Mouse (Mus musculus) embryonic stem cell, embryonic (primary cell): ENCODE measurements around the gene Cep41.

Experiments
- CTCF ChIA-PET, 4 experiments: fragments of 300-600 bp in 2 of 4; fragments of 350-600 bp in 2 of 4; sonication (Branson Sonifier 250); formaldehyde crosslinking; loops; one replicate each; lab custom pipeline; 2022; ENCODE audit warnings: inconsistent platforms in 2 of 4; lab: Charles Lee
- POLR2A ChIA-PET, 4 experiments: fragments of 300-600 bp in 2 of 4; fragments of 350-600 bp in 2 of 4; sonication (Branson Sonifier 250); formaldehyde crosslinking; loops; one replicate each; lab custom pipeline; 2022; ENCODE audit warnings: antibody characterized with exemption in 4 of 4, inconsistent platforms in 1 of 4; lab: Charles Lee

Gene Cep41

DNA sequence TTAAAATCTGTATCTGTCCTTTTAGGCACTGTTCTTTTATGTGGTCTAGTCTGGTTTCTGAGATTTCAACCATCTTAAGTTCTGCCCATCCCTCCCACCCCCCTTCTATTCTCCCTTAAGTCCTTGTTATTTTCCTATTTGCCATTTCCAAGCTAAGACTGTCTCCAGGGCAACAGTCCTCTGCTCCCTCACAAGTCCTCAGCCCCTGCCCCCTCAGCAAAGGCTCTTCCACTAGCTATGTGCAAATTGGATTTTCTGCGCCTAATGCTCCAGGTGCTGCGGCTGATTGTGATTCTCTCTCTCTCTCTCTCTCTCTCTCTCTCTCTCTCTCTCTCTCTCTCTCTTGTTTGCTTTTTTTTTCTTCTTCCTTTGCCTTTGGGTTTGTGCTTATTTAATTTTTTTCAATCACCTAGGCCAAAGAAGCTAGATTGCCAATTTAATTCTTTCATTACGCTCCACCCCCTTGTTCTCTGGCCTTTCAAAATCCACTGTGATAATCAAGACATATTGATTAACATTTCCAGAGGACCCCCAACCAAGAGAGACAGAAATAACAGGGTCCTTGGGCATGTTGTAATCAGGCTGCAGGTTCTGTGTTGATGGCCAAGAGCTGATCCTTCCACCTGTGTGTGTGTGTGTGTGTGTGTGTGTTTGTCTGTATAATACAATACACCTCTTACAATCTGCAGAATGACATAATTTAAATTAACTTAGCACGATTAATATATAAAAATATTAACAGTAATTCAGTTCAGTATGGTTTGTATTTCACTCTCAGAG, 29.0 kb upstream of the Cep41 start:
- POLR2A ChIA-PET = interaction anchor here in 3 of 4 experiments (0.6 to 2.3 kb wide), 6 partner anchors 14 to 262 kb away, joined by 3 to 9 read pairs (median 3); no protein-coding TSS in a partner anchor

DNA sequence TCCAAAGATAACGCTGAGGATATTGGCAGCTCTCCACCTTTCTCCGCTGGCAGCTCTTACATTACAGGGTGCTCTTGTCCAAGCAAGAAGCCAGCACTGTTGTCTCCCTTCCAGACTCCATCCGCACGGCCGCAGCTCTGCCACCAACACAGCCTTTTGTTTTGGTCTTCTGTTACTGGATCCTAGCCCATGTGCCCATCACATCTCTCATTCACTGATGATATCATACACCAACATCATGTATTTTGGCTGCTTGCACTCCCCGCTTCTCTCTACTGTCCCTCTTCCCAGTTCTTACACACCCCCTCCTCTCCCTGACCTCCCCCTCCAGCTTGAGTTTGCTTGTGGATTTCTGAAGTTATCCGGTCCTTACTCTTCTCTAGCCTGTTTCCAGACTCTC, 23.2 kb upstream of the Cep41 start:
- CTCF ChIA-PET = no interaction called here
- POLR2A ChIA-PET = interaction anchor here in 1 of 4 experiments (0.6 kb wide), 1 partner anchor 537 kb away, joined by 3 read pairs; no protein-coding TSS in a partner anchor

More for the DNA sequence above, 29.0 kb upstream of the Cep41 start:
- CTCF ChIA-PET = interaction anchor here in 2 of 4 experiments (0.7 to 1.8 kb wide), 3 partner anchors 170 to 311 kb away, joined by 3 to 4 read pairs (median 3); no protein-coding TSS in a partner anchor

DNA sequence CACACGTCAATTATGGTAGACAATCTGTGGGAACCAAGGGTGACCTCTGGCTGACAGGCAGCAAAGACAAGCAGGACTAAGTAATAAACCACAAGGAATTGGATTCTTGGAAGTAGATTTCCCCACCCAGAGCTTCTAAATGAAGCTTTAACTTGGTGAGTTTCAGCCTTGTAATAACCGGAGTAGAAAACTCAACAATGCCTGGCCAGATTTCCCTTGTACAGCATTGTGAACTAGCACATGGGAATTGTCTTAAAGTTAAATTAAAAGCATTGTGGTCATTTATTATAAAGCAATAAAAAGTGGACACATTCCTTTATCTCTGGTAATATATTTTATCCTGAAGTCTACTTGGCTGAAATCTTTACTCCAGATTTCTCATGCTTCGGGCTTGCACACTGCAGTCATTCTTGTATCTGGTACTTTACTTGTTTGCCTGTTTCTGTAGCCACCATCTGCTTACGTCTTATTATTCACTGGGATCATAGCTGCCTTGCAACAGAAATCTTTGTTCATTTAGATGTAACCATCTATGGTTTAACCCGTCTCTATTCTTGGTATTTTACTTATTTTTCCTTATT, 21.4 kb upstream of the Cep41 start:
- ChIA-PET POLR2A (interaction anchor here in 1 of 4 experiments (1.1 kb wide), 1 partner anchor 9 kb away, joined by 3 read pairs; no protein-coding TSS in a partner anchor), CTCF (no interaction called here)

DNA sequence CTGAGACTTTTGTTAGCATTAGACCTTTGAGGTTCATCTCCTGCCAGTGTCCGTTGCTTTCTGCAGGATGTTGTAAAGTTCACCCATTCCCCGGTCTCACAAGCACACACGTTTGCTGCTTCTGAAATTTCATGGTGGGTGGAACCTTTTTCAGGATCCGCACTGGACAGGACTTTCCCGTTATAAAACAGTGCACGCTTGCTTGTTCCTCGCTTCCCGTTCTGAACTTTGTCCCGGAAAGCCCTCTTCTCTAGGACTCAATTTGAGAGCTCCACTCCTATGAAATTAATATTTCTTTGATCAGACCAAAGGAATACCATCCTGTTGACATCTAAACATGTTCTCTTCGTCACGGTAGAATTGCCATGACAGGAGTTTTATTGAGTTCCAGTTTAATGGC, 20.3 kb upstream of the Cep41 start:
- CTCF ChIA-PET = no interaction called here

DNA sequence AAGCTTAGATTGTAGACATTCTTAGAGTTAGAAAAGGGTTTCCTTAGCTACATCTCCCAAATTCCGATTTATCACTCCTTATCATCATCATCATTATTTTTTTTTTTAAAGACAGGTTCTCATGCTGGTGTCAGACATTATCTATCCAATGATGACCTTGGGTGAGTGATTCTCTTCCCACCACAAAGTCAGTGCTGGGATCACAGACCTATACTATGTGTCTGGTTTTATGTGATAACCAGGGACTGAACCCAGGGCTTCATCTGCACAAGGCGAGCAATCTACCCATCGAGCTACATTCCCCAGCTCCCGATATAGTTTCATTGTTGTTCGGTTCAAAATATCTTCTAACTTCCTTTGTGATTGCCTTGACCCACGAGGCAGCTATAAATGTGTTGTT, 19.9 kb upstream of the Cep41 start:
- CTCF ChIA-PET = no interaction called here

More for the DNA sequence above, 20.3 kb upstream of the Cep41 start:
- POLR2A ChIA-PET = interaction anchor here in 1 of 4 experiments (0.6 kb wide), 1 partner anchor 13 kb away, joined by 3 read pairs; no protein-coding TSS in a partner anchor

DNA sequence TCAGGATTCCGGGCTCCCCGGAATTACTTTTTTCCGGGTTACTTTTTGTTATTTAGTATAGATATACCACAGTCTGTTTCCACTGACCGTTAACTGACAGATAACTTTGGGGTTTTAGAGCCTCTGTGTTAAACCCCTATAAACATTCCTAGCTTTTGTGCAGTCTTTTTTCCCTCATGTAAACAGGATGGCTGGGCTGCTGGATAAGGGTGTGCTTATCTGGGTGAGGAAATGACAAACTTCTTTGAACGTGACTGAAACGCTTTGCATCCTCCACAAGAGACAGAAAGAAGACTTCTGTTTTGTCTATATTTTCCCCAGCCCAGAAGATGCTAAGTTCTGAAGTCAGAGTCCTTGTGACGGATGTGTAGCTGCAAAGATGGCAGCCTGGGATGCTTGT, 18.9 kb upstream of the Cep41 start:
- ChIA-PET POLR2A (interaction anchor here in 1 of 4 experiments (0.6 kb wide), 1 partner anchor 179 kb away, joined by 4 read pairs; no protein-coding TSS in a partner anchor), CTCF (no interaction called here)

More for the DNA sequence above, 19.9 kb upstream of the Cep41 start:
- POLR2A ChIA-PET = interaction anchor here in 1 of 4 experiments (0.6 kb wide), 1 partner anchor 13 kb away, joined by 3 read pairs; no protein-coding TSS in a partner anchor

DNA sequence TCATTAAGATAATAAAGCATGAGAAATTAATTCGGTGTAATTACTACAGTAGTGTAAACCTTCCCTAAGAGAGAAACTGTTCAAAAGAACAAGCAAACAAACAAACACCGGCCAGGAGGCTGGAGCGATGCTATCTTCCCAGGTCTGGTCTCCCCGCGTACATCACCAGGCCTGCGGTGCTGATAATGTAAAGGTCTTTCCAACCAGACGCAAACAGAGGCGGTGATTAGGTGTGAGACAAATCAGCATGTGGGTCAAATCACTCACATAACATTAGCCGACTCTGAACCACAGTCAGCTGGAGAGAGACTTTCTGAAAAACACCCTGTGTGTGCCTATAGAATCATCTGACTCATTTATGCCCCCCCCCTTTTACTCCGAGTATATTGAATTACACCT, 17.8 kb upstream of the Cep41 start:
- POLR2A ChIA-PET = no interaction called here
- CTCF ChIA-PET = no interaction called here

DNA sequence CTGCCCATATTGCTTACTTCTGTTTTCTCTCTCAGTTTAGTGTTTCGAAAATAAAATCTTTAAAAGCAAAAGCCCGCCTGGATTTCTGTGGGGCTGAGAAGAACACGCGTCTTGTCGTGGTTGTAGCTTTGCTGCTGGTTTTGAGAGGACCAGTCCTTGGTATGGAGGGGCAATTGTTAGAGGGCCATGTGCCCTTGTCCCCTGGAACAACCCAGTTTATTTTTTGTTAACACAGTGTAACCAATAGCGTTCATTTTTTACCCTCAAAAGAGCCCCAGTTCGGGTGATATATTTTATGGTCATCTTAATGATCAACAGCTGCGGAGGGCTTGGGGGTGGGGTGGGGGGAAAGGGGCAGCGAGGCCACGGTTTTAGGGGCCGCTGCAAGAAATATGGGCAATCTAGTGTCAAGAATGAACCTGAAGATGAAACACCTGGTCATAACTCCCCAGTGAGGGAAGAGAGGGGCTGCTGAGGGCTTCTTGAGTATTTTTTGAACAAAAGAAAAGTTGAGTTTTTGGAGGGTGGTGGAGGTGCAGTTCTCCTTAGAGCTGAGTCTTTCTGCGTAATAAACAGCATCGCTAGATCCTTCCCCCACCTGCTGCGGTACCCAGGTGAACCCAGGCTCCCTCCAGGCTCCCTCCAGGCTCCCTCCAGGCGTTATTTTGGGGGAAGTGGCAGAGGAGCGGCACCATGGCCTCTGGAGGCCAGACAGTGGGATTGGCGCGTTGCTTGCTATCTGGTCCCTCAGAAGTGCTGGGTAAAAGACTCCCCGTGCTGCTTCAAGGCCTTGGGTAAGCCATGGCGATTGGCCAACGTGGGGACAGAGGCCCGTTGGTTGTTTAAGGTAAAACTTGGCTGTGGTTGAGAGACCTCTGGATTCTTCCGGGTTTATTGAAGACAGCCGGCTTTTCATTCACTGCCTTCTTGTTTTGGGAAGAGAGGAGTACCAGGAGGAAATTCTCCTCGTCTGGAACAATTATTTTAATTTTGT, 17.1 kb upstream of the Cep41 start:
- ChIA-PET POLR2A (no interaction called here), CTCF (no interaction called here)

DNA sequence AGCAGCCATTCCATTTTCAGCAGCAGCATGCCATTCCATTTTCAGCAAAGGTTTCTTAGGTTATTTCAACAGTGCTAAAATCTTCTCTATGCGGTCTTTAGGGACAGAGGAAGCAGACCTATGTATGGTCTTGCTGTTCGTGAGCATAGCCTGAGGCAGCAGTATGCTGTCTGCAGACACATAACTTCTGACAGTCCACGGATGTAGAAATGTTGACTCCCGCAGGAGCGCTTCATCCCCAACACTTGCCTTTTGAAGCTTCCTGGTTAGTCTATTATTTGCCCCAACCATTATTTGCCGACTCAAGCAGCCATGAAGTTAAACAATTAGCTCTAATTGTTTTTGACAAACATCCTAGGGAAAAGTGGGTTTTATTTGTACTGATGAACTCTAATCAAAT, 15.6 kb upstream of the Cep41 start:
- ChIA-PET POLR2A (no interaction called here), CTCF (no interaction called here)

DNA sequence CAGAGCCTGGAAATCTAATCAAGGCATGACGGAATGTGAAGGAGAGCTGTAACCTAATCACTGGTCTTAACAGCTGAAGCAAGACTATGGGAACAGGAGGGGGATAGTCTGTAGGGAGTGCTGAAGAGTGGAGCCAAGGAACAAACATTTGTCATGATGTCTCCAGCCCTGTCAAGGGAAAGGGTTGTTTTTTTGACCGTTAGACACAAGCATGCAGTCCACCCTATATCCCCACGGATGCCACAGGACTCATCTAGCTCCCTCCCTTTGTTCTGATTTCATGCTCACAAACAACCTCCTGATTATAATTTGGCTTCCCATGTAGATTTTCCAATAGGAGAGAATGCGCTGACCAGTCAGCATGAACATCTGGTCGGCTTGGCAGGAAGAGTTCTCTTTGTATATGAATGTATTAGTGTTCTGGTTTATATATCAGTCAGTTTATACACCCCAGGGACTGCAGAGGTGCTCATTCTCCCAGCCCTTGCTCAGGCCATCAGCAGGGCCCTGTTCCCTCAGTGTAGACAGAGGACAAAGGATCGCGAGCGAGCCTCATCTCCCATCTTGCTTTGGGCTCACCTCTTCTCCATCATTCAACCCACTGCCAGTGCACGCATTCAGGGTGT, 10.5 kb upstream of the Cep41 start:
- ChIA-PET POLR2A (no interaction called here), CTCF (interaction anchor here in 1 of 4 experiments (0.6 kb wide), 1 partner anchor 278 kb away, joined by 3 read pairs; no protein-coding TSS in a partner anchor)

DNA sequence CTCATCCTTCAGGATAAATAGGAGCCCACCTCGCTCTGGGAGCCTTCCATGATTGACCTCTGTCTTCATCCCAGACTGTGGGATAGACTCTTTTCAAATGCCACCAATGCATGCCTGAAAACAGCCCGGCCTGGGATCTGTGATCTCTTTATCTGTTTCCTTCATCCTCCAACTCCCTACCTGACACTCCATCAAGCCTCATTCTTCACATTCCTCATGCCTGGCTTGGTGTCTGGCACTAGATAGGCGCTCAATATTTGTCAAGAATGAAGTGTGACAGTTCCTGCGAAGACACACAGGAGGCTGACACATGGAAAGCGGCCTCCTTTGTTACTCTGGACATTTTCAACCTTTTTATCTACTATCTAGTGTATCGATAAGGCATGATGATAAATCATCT, 9.9 kb upstream of the Cep41 start:
- ChIA-PET POLR2A (no interaction called here), CTCF (no interaction called here)

DNA sequence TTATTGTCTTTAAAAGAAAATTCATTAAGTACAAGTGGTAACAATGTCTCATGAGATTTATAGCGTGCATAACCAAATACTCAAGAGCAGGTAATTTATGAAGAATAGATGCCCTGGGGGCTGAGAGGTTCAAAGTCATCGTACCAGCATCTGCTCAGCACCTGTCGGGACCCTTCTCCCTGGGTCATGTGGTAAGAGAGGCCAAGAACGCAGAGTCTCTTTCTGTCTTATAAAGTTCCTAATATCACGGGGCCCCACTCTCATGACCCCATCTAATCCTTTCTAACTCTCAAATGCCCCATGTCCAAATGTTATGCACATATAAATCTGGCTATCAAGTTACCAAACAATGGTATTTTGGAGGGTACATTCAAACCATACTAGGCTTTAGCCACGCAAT, 9.3 kb upstream of the Cep41 start:
- ChIA-PET CTCF (no interaction called here), POLR2A (no interaction called here)

DNA sequence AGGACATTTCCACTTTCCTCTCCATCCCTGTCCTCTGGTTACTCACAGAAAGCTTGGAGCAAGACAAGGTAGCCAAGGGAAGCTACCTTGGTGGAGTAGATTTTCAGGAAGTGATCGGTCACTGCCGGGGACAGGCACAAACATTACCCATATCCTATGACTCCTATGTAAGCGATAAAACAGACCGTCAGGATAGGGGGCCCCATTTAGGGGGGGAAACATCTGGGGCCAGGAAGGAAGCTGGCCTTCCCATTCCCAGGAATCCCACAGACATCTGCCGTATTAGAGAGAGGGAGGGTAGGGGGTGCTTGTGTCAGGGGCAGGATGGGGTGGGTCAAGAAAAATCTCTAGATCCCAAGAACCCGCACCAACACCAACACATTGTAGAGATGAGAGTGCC, 6.6 kb upstream of the Cep41 start:
- ChIA-PET POLR2A (interaction anchor here in 2 of 4 experiments (0.5 to 1.5 kb wide), 2 partner anchors 37 to 174 kb away, joined by 3 to 4 read pairs; no protein-coding TSS in a partner anchor), CTCF (no interaction called here)

DNA sequence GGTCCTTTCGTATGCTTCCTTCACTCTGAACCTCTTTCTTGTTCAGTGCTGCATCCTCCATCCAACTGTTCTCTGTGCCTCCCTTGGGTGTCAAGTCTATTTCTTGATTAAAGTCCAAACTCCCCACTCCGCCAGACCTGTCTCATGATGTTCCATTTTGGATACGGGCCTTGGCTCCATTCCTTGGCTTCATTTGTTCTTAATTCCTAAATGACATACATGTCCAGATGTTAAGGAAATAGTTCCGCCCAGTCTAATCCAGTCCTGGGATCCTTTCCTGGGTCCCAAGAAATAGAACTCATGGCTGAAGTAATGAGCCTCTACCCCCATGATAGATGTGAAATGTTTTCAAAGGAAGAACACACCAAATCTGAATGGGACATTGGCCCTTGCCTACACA, 4.5 kb upstream of the Cep41 start:
- CTCF ChIA-PET = no interaction called here
- POLR2A ChIA-PET = interaction anchor here in 1 of 4 experiments (0.8 kb wide), 1 partner anchor 188 kb away, joined by 3 read pairs; the partner anchor contains the start of genes Ssmem1 and Tmem209

DNA sequence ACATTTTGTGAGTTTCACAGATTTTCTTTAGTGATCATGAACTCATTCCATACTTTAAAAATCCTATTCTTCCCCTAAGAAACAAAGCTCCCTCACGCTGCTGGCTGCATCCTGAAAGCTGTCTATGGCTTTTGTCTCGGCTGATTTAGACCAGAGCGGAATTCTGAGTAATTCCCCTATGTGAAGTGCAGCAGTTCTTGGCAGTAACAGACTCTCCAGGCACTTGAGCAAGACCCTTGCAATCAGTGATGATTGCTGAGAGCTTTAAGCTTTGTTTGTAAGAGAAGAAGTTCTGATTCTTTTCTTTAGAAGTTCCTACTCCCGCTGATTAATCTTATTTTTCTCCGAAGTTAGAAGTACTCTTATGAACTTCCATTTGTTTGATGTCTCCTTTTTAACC, 3.9 kb upstream of the Cep41 start:
- ChIA-PET POLR2A (interaction anchor here in 1 of 4 experiments (0.5 to 0.8 kb wide), 2 partner anchors 38 to 188 kb away, joined by 3 read pairs; partner anchors contain the start of genes Ssmem1 and Tmem209), CTCF (no interaction called here)

DNA sequence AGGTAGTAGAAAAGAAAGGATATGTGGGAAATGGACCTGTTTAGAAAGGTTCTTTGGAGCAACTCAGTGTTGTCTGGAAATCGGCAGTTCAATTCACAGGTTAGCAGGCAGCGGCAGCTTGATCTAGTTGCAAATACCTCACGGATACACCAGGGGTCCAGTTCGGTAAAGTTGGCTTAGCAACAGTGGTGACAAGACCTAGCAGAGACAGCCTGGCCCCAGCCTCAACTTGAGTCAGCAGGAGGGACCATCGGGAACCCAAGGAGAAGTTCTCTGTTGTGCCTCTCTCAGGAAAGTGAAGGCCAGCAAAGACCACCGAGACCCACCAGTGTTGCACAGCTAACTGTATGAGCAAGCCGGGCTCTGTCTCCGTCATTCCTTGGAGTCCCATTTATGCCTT, 1.6 kb upstream of the Cep41 start:
- ChIA-PET POLR2A (interaction anchor here in 2 of 4 experiments (0.6 kb wide), 2 partner anchors 296 to 504 kb away, joined by 3 to 4 read pairs; no protein-coding TSS in a partner anchor), CTCF (interaction anchor here in 2 of 4 experiments (0.7 to 1.6 kb wide), 2 partner anchors 39 to 160 kb away, joined by 4 to 7 read pairs; no protein-coding TSS in a partner anchor)

DNA sequence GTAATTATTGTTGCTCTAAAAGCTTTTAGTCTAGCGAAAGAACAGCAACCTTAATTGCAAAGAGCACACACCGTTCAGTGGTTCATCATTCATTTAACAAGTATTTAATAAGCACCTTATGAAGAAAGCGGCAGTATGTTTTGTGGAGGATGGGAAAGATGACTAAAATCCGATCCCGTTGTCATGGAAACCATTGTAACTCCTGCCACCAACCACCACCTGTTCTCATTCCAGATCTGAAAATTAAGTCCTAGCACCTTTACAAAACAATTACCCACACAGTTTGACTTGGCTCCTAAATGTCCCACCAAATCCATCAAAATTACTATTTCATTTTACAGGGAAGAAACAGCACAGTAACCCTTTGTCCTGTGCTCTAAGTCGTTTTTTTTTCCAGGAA, 660 bp upstream of the Cep41 start:
- POLR2A ChIA-PET = interaction anchor here in 3 of 4 experiments (0.6 to 2.6 kb wide), 16 partner anchors 12 to 504 kb away, joined by 3 to 9 read pairs (median 4); partner anchors contain the start of genes Ssmem1 (in 2 of the 3), Tmem209 (in 2 of the 3), Copg2 (in 1 of the 3) and Klf14 (in 1 of the 3)
- CTCF ChIA-PET = interaction anchor here in 3 of 4 experiments (0.7 to 1.6 kb wide), 5 partner anchors 40 to 1745 kb away, joined by 3 to 7 read pairs (median 4); no protein-coding TSS in a partner anchor
